Mouse (Mus musculus): Measurements from ENCODE around the gene Il22ra1.

DNA sequence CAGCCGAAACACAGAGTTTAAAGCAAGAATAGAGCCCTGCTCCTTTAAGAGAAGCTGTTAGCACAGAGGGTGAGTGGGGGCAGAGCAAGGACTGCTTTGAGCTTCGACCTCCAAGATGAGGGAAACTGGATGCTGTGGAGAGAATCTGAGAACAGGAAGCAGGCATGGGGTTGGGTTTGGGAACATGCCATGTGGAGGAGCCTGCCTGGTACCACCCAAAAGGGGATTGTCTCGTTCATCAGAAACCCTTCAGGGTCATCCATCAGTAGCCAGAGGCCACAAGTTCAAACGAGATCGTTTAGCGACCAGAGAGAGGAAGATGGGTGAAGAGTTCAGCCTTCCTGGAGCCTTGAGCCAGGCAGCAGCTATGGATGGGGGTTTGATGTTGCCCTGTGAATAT lies 15.5 kb downstream of the Il22ra1 start:
- no peak for TF ChIP-seq CTCF (IDR thresholded peaks at IDR 0.05; ENCODE audit: insufficient read depth, low read length)
- no peak for TF ChIP-seq POLR2A (IDR thresholded peaks at IDR 0.05; ENCODE audit: borderline replicate concordance, extremely low read depth, low read depth, low read length)

Data from lung, adult 2 months (tissue).